Mouse (Mus musculus) MEL (cell line): ENCODE results near the gene Naaladl2. TPM values are rescaled to one million over a fixed set of nuclear protein-coding genes. Genes with fewer than 3 reads are reported as not detected.

Experiments used
- DNase-seq: peaks from one replicate; pipeline ENCODE4 v3.0.0; 2011; ENCODE audit warnings: low read depth, low spot score
- H3K27ac ChIP-seq: 2 replicates; pipeline ENCODE4 v1.5.1; 2012; ENCODE audit warnings: low read depth, mild to moderate bottlenecking, control low read depth, low read length, moderate library complexity; ENCODE audit not compliant: control insufficient read depth
- H3K27me3 ChIP-seq, 2 experiments: fragments of 150-350 bp in 1 of 2; sonication (generic) in 1 of 2; 2 replicates each; pipeline ENCODE4 v1.6.1; 2012; ENCODE audit warnings: low read length in 2 of 2, mild to moderate bottlenecking in 2 of 2, improper control_type of control experiment in 1 of 2, moderate library complexity in 1 of 2; ENCODE audit not compliant: insufficient read depth in 2 of 2, control insufficient read depth in 1 of 2
- H3K36me3 ChIP-seq, 2 experiments: 2 replicates each; pipeline ENCODE4 v1.6.1; 2012 to 2014; ENCODE audit warnings: low read length in 2 of 2, improper control_type of control experiment in 1 of 2, inconsistent platforms in 1 of 2, mild to moderate bottlenecking in 1 of 2; ENCODE audit not compliant: insufficient read depth in 2 of 2, control insufficient read depth in 1 of 2
- H3K4me1 ChIP-seq, 2 experiments: fragments of 150-350 bp in 1 of 2; sonication (generic) in 1 of 2; 2 replicates each; pipeline ENCODE4 v1.6.1; 2012; ENCODE audit warnings: low read length in 2 of 2, improper control_type of control experiment in 1 of 2, mild to moderate bottlenecking in 1 of 2; ENCODE audit not compliant: insufficient read depth in 2 of 2, control insufficient read depth in 1 of 2
- H3K4me3 ChIP-seq, 2 experiments: fragments of 150-350 bp in 1 of 2; sonication (generic) in 1 of 2; 2 replicates each; pipeline ENCODE4 v1.5.1; 2012; ENCODE audit warnings: low read depth in 2 of 2, low read length in 2 of 2, mild to moderate bottlenecking in 2 of 2, moderate library complexity in 2 of 2, control low read depth in 1 of 2, improper control_type of control experiment in 1 of 2; ENCODE audit not compliant: control insufficient read depth in 1 of 2, insufficient read depth in 1 of 2
- H3K79me2 ChIP-seq: 2 replicates; pipeline ENCODE4 v1.6.1; 2012; ENCODE audit warnings: mild to moderate bottlenecking, low read length, moderate library complexity; ENCODE audit not compliant: control insufficient read depth, poor library complexity, insufficient read depth
- H3K9ac ChIP-seq: 2 replicates; pipeline ENCODE4 v1.6.1; 2012; ENCODE audit warnings: low read depth, mild to moderate bottlenecking, control low read depth, low read length, moderate library complexity; ENCODE audit not compliant: control insufficient read depth, poor library complexity, severe bottlenecking
- H3K9me3 ChIP-seq: fragments of 150-350 bp; sonication (generic); replicated peaks from 2 replicates; pipeline ENCODE4 v1.6.1; 2012; ENCODE audit warnings: mild to moderate bottlenecking, low read length, improper control_type of control experiment, moderate library complexity; ENCODE audit not compliant: insufficient read depth
- BHLHE40 ChIP-seq: IDR thresholded peaks from 2 replicates; pipeline ENCODE4 v1.6.1; 2012; ENCODE audit warnings: low read depth, mild to moderate bottlenecking, inconsistent platforms, low read length, improper control_type of control experiment, borderline replicate concordance
- CHD1 ChIP-seq: IDR thresholded peaks from 2 replicates; pipeline ENCODE4 v1.6.1; 2012; ENCODE audit warnings: low read depth, mild to moderate bottlenecking, inconsistent platforms, low read length, improper control_type of control experiment
- E2F4 ChIP-seq: IDR thresholded peaks from 2 replicates; pipeline ENCODE4 v1.6.1; 2011; ENCODE audit warnings: low read depth, low read length, improper control_type of control experiment, borderline replicate concordance
- ELF1 ChIP-seq: IDR thresholded peaks from 2 replicates; pipeline ENCODE4 v1.6.1; 2014; ENCODE audit warnings: low read depth, mild to moderate bottlenecking, inconsistent platforms, low read length, improper control_type of control experiment, moderate library complexity
- ETS1 ChIP-seq: IDR thresholded peaks from 2 replicates; pipeline ENCODE4 v1.6.1; 2012; ENCODE audit warnings: low read depth, mild to moderate bottlenecking, inconsistent platforms, low read length, improper control_type of control experiment, moderate library complexity
- GATA1 ChIP-seq: IDR thresholded peaks from 2 replicates; pipeline ENCODE4 v1.6.1; 2011; ENCODE audit warnings: low read depth, low read length, improper control_type of control experiment
- JUND ChIP-seq: IDR thresholded peaks from 2 replicates; pipeline ENCODE4 v1.6.1; 2011; ENCODE audit warnings: low read depth, mild to moderate bottlenecking, improper control_type of control experiment, low read length
- MAX ChIP-seq: IDR thresholded peaks from 2 replicates; pipeline ENCODE4 v1.6.1; 2011; ENCODE audit warnings: low read length, improper control_type of control experiment
- MAZ ChIP-seq: IDR thresholded peaks from 2 replicates; pipeline ENCODE4 v1.6.1; 2012; ENCODE audit warnings: low read depth, mild to moderate bottlenecking, inconsistent platforms, low read length, improper control_type of control experiment
- MEF2A ChIP-seq: IDR thresholded peaks from 2 replicates; pipeline ENCODE4 v1.6.1; 2014; ENCODE audit warnings: low read depth, mild to moderate bottlenecking, inconsistent platforms, low read length, improper control_type of control experiment; ENCODE audit not compliant: poor library complexity, insufficient replicate concordance, severe bottlenecking; ENCODE audit errors: extremely low read depth
- MXI1 ChIP-seq: IDR thresholded peaks from 2 replicates; pipeline ENCODE4 v1.6.1; 2011; ENCODE audit warnings: mild to moderate bottlenecking, low read depth, low read length, improper control_type of control experiment
- MYB ChIP-seq: IDR thresholded peaks from 2 replicates; pipeline ENCODE4 v1.6.1; 2011; ENCODE audit warnings: mild to moderate bottlenecking, low read depth, low read length, improper control_type of control experiment
- MYC ChIP-seq: IDR thresholded peaks from 2 replicates; pipeline ENCODE4 v1.6.1; 2011; ENCODE audit warnings: low read depth, mild to moderate bottlenecking, low read length, improper control_type of control experiment, moderate library complexity
- NELFE ChIP-seq: IDR thresholded peaks from 2 replicates; pipeline ENCODE4 v1.6.1; 2011; ENCODE audit warnings: low read depth, low read length, improper control_type of control experiment
- POLR2AphosphoS2 ChIP-seq: IDR thresholded peaks from 2 replicates; pipeline ENCODE4 v1.6.1; 2011; ENCODE audit warnings: low read length, improper control_type of control experiment
- POLR2AphosphoS5 ChIP-seq: IDR thresholded peaks from 2 replicates; pipeline ENCODE4 v1.6.1; 2012; ENCODE audit warnings: low read depth, borderline replicate concordance, mild to moderate bottlenecking, inconsistent platforms, low read length, moderate library complexity, mixed read lengths
- RAD21 ChIP-seq: IDR thresholded peaks from 2 replicates; pipeline ENCODE4 v1.6.1; 2011; ENCODE audit warnings: mild to moderate bottlenecking, low read depth, low read length, improper control_type of control experiment
- RCOR1 ChIP-seq: IDR thresholded peaks from 2 replicates; pipeline ENCODE4 v1.6.1; 2012; ENCODE audit warnings: low read depth, mild to moderate bottlenecking, inconsistent platforms, low read length, improper control_type of control experiment
- TBP ChIP-seq: IDR thresholded peaks from 2 replicates; pipeline ENCODE4 v1.8.0; 2011; ENCODE audit warnings: low read depth, low read length, improper control_type of control experiment
- UBTF ChIP-seq: IDR thresholded peaks from 2 replicates; pipeline ENCODE4 v1.6.1; 2012; ENCODE audit warnings: low read depth, mild to moderate bottlenecking, inconsistent platforms, low read length, improper control_type of control experiment, moderate library complexity, borderline replicate concordance; ENCODE audit not compliant: insufficient read depth
- USF1 ChIP-seq: IDR thresholded peaks from 2 replicates; pipeline ENCODE4 v1.6.1; 2014; ENCODE audit warnings: low read depth, mild to moderate bottlenecking, inconsistent platforms, low read length, improper control_type of control experiment, moderate library complexity
- ZC3H11A ChIP-seq: IDR thresholded peaks from 2 replicates; pipeline ENCODE4 v1.6.1; 2012; ENCODE audit warnings: low read depth, mild to moderate bottlenecking, inconsistent platforms, low read length, improper control_type of control experiment
- ZKSCAN1 ChIP-seq: IDR thresholded peaks from 2 replicates; pipeline ENCODE4 v1.6.1; 2012; ENCODE audit warnings: low read depth, mild to moderate bottlenecking, inconsistent platforms, low read length, improper control_type of control experiment, moderate library complexity
- ZMIZ1 ChIP-seq: IDR thresholded peaks from 2 replicates; pipeline ENCODE4 v1.6.1; 2012; ENCODE audit warnings: low read depth, mild to moderate bottlenecking, inconsistent platforms, low read length, improper control_type of control experiment, moderate library complexity
- ZNF384 ChIP-seq: IDR thresholded peaks from 2 replicates; pipeline ENCODE4 v1.6.1; 2012; ENCODE audit warnings: low read depth, mild to moderate bottlenecking, inconsistent platforms, low read length, improper control_type of control experiment
- polyA plus RNA-seq, 2 experiments: library from polyadenylated mRNA; stranded (reverse) in 1 of 2; unstranded in 1 of 2; fragments of >175 nt in 1 of 2; fragments of >200 nt in 1 of 2; gene quantifications; 2 replicates each; pipeline versions ENCODE4 v1.2.1 to v1.2.4; 2012; ENCODE audit warnings: low replicate concordance in 2 of 2, low read depth in 1 of 2; ENCODE audit not compliant: insufficient read length in 2 of 2, insufficient read depth in 1 of 2, missing spikeins in 1 of 2
- total RNA-seq: library from RNA; depleted of rRNA; stranded (reverse); fragments of 300-350 nt; gene quantifications from 2 replicates; pipeline ENCODE4 v1.2.3, GENCODE M21; 2012

Gene Naaladl2
- total and polyA plus RNA-seq, 3 experiments = 0.17 TPM; not detected in 2

- Histone ChIP-seq H3K4me1 (no peaks in the 10 kb centered on the region), H3K27ac (no peak overlapping the region), H3K79me2 (no peaks in the 10 kb centered on the region), H3K27me3 (no peaks in the 10 kb centered on the region), H3K36me3 (no peaks in the 10 kb centered on the region), H3K4me3 (no peak overlapping the region), H3K9me3 (no peaks in the 10 kb centered on the region), H3K9ac (no peak overlapping the region)
- DNase-seq = no peak
- TF ChIP-seq JUND (no peak), BHLHE40 (no peak), USF1 (no peak), RCOR1 (no peak), MYC (no peak), CHD1 (no peak), GATA1 (no peak), MYB (no peak), POLR2AphosphoS5 (no peak), MAZ (no peak), ZC3H11A (no peak), MAX (no peak), NELFE (no peak), RAD21 (no peak), MXI1 (no peak)
Observed at GRCm38 (mm10) chr3:24905425-24905960, 238.6 kb downstream of the Naaladl2 start.

DNA sequence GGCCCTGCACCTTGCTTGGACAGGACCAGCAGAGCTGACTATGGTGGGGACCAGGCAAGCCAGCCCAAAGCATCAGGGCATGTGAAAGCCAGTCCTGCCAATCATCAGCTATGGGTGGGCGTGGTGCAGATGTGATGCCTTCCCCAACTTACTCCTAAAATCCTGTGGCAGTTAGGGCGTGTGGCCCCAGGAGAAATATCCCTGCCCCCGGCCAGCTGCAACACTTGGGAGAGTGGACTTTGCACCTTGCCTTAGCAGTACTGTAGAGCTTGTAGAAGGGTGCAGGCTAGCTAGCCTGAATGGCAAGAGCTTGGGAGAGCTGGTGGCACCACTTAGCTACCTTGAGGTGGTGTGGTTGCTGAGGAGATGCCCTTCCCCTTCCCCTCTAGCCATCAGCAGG is 255.3 kb downstream of the Naaladl2 start:
- Histone ChIP-seq H3K9ac (no peak overlapping the region), H3K4me3 (no peak overlapping the region), H3K9me3 (no peaks in the 10 kb centered on the region; the same call in 1 of the 2 replicates), H3K79me2 (no peaks in the 10 kb centered on the region), H3K4me1 (no peaks in the 10 kb centered on the region), H3K36me3 (no peaks in the 10 kb centered on the region), H3K27me3 (no peaks in the 10 kb centered on the region), H3K27ac (no peak overlapping the region)
- TF ChIP-seq TBP = no peak
- TF ChIP-seq POLR2AphosphoS2 = no peak
- TF ChIP-seq ZMIZ1 = no peak
- no peak for TF ChIP-seq ZKSCAN1
- no peak for TF ChIP-seq RAD21
- no peak for TF ChIP-seq UBTF
- TF ChIP-seq ELF1 = no peak
- no peak for TF ChIP-seq E2F4
- TF ChIP-seq MEF2A = no peak
- no peak for TF ChIP-seq RCOR1
- no peak for TF ChIP-seq GATA1
- no peak for TF ChIP-seq ZNF384
- no peak for TF ChIP-seq MAX
- no peak for TF ChIP-seq NELFE
- TF ChIP-seq JUND = no peak
- TF ChIP-seq ETS1 = no peak
- TF ChIP-seq MAZ = no peak
- DNase-seq = no peak
